Mouse (Mus musculus) heart, embryonic 11.5 days (tissue): ENCODE results near the gene Adcy4. TPM values are rescaled to one million over a fixed set of nuclear protein-coding genes. Genes with fewer than 3 reads are reported as not detected.

Source experiments
- ATAC-seq: fragments of 200-750 bp; cut with Nextera tagmentation; replicated peaks from 2 replicates; pipeline ENCODE4 v1.8.0; 2017; ENCODE audit warnings: moderate library complexity; ENCODE audit not compliant: insufficient number of reproducible peaks, low FRiP score, low TSS enrichment
- H3K27ac ChIP-seq: fragments of 300-500 bp; sonication (generic); 2 replicates; pipeline ENCODE4 v1.5.1; 2014; ENCODE audit warnings: mild to moderate bottlenecking, low read depth, low read length
- H3K27me3 ChIP-seq: fragments of 300-500 bp; sonication (generic); 2 replicates; pipeline ENCODE4 v1.6.1; 2014; ENCODE audit warnings: mild to moderate bottlenecking, low read length, mixed read lengths; ENCODE audit not compliant: control insufficient read depth, insufficient read depth
- H3K36me3 ChIP-seq: fragments of 300-500 bp; sonication (generic); 2 replicates; pipeline ENCODE4 v1.6.1; 2014; ENCODE audit warnings: mild to moderate bottlenecking, low read length, moderate library complexity, mixed read lengths; ENCODE audit not compliant: control insufficient read depth, insufficient read depth
- H3K4me1 ChIP-seq: fragments of 300-500 bp; sonication (generic); 2 replicates; pipeline ENCODE4 v1.6.1; 2014; ENCODE audit warnings: low read length; ENCODE audit not compliant: control insufficient read depth, insufficient read depth
- H3K4me2 ChIP-seq: fragments of 300-500 bp; sonication (generic); 2 replicates; pipeline ENCODE4 v1.6.1; 2014; ENCODE audit warnings: mild to moderate bottlenecking, moderate library complexity
- H3K4me3 ChIP-seq: fragments of 300-500 bp; sonication (generic); 2 replicates; pipeline ENCODE4 v1.5.1; 2014; ENCODE audit warnings: low read depth, low read length
- H3K9ac ChIP-seq: fragments of 300-500 bp; sonication (generic); 2 replicates; pipeline ENCODE4 v1.6.1; 2014; ENCODE audit warnings: mild to moderate bottlenecking, low read depth, low read length, moderate library complexity
- H3K9me3 ChIP-seq: fragments of 300-500 bp; sonication (generic); replicated peaks from 2 replicates; pipeline ENCODE4 v1.6.1; 2016; ENCODE audit warnings: low read length; ENCODE audit not compliant: control insufficient read depth
- WGBS: fragments of 180-500 bp; shearing (Covaris S2); extraction: QIAGEN DNeasy Blood & Tissue Kit; methylation state at CpG from one replicate; pipeline ENCODE4 v1.1.7; 2014; ENCODE audit not compliant: insufficient replicate concordance; 5-methylcytosine and 5-hydroxymethylcytosine counted together
- polyA plus RNA-seq: library from polyadenylated mRNA; unstranded; fragments of >200 nt; fragmentation: Nextera tagmentation; extraction: Ambion mirVana; gene quantifications from 2 replicates; pipeline ENCODE4 v1.2.1, GENCODE M21; 2014

The Adcy4 gene
- polyA plus RNA-seq, 1 experiment from 2014 or later: 13.2 TPM

GRCm38 (mm10) chr14:55824481-55825215 is 40.8 kb upstream of the Adcy4 start:
- ATAC-seq: no peak
- H3K9me3 ChIP-seq: no peaks in the 10 kb centered on the region
- H3K4me1 ChIP-seq: peaks cover 34% of the 10 kb centered on the region
- H3K9ac ChIP-seq: peak overlapping the region; percentile 82
- H3K36me3 ChIP-seq: no peaks in the 10 kb centered on the region; the same call in 1 of the 2 replicates
- H3K27ac ChIP-seq: peak overlapping the region; percentile 92
- peak overlapping the region; percentile 64 for H3K4me3 ChIP-seq
- H3K27me3 ChIP-seq: peaks cover 11% of the 10 kb centered on the region
- WGBS: under 1% methylated on average over 31 of the region's 32 CpGs
- H3K4me2 ChIP-seq: peak overlapping the region; percentile 94

- peak overlapping the region; percentile 94 for H3K4me2 ChIP-seq
- no peaks in the 10 kb centered on the region for H3K9me3 ChIP-seq
- peak overlapping the region; percentile 81 for H3K9ac ChIP-seq
- H3K27ac ChIP-seq: peak overlapping the region; percentile 92
- H3K27me3 ChIP-seq: peaks cover 11% of the 10 kb centered on the region
- no peaks in the 10 kb centered on the region; the same call in 1 of the 2 replicates for H3K36me3 ChIP-seq
- H3K4me3 ChIP-seq: peak overlapping the region; percentile 64
- 2% methylated on average over 10 of the region's 10 CpGs for WGBS
- H3K4me1 ChIP-seq: peaks cover 33% of the 10 kb centered on the region
- no peak for ATAC-seq
Observed at GRCm38 (mm10) chr14:55824001-55824480, 40.1 kb upstream of the Adcy4 start.

GRCm38 (mm10) chr14:55822991-55823762 is 39.3 kb upstream of the Adcy4 start, which contains the start of gene Nfatc4:
Gene Nfatc4 (plus strand): TSS chr14:55823144.
- H3K27ac ChIP-seq: peak within 1 kb of the TSS; percentile 92
- peak within 1 kb of the TSS; percentile 64 for H3K4me3 ChIP-seq
- ATAC-seq: peak; percentile 77
- H3K4me1 ChIP-seq: peaks cover 27% of the 10 kb centered on the region
- H3K27me3 ChIP-seq: peaks cover 11% of the 10 kb centered on the region
- under 1% methylated on average over 44 of the region's 46 CpGs for WGBS
- no peaks in the 10 kb centered on the region for H3K36me3 ChIP-seq
- H3K9ac ChIP-seq: peak within 1 kb of the TSS; percentile 81
- H3K9me3 ChIP-seq: no peaks in the 10 kb centered on the region
- peak within 1 kb of the TSS; percentile 94 for H3K4me2 ChIP-seq

- 6% methylated on average over 13 of the region's 13 CpGs for WGBS
- H3K9ac ChIP-seq: 0 out of 2 replicates have a peak overlapping the region, but pooled peaks have one; percentile 81
- H3K4me2 ChIP-seq: peak overlapping the region; percentile 94
- H3K9me3 ChIP-seq: no peaks in the 10 kb centered on the region
- H3K4me1 ChIP-seq: peaks cover 26% of the 10 kb centered on the region
- ATAC-seq: no peak
- H3K36me3 ChIP-seq: no peaks in the 10 kb centered on the region
- peak overlapping the region; percentile 92 for H3K27ac ChIP-seq
- H3K27me3 ChIP-seq: peaks cover 11% of the 10 kb centered on the region
- peak overlapping the region; percentile 64 for H3K4me3 ChIP-seq
Observed at GRCm38 (mm10) chr14:55822435-55822990, 38.6 kb upstream of the Adcy4 start.

- no peak overlapping the region for H3K4me3 ChIP-seq
- peaks cover 2% of the 10 kb centered on the region; the same call in 1 of the 2 replicates for H3K27me3 ChIP-seq
- H3K9ac ChIP-seq: no peak overlapping the region
- no peaks in the 10 kb centered on the region for H3K9me3 ChIP-seq
- ATAC-seq: no peak
- no peak overlapping the region for H3K4me2 ChIP-seq
- H3K4me1 ChIP-seq: peaks cover 12% of the 10 kb centered on the region
- H3K27ac ChIP-seq: no peak overlapping the region
- WGBS: 76% methylated on average over 9 of the region's 9 CpGs
- H3K36me3 ChIP-seq: no peaks in the 10 kb centered on the region
Observed at GRCm38 (mm10) chr14:55820576-55820975, 36.7 kb upstream of the Adcy4 start.

- H3K4me1 ChIP-seq: peaks cover 8% of the 10 kb centered on the region
- H3K4me2 ChIP-seq: no peak overlapping the region
- 70% methylated on average over 7 of the region's 7 CpGs for WGBS
- H3K9ac ChIP-seq: no peak overlapping the region
- H3K9me3 ChIP-seq: no peaks in the 10 kb centered on the region
- H3K4me3 ChIP-seq: no peak overlapping the region
- ATAC-seq: no peak
- H3K27me3 ChIP-seq: no peaks in the 10 kb centered on the region
- H3K27ac ChIP-seq: no peak overlapping the region
- no peaks in the 10 kb centered on the region for H3K36me3 ChIP-seq
Observed at GRCm38 (mm10) chr14:55819845-55820405, 36.0 kb upstream of the Adcy4 start.

GRCm38 (mm10) chr14:55815310-55815751 is 31.4 kb upstream of the Adcy4 start:
- peak; percentile 35; the same call in 1 of the 2 replicates for ATAC-seq
- peak overlapping the region; percentile 60 for H3K4me2 ChIP-seq
- no peaks in the 10 kb centered on the region for H3K36me3 ChIP-seq
- WGBS: 22% methylated on average over 17 of the region's 17 CpGs
- H3K9ac ChIP-seq: peak overlapping the region; percentile 59
- peak overlapping the region; percentile 49 for H3K4me3 ChIP-seq
- no peaks in the 10 kb centered on the region for H3K9me3 ChIP-seq
- H3K27me3 ChIP-seq: no peaks in the 10 kb centered on the region
- H3K27ac ChIP-seq: no peak overlapping the region
- no peaks in the 10 kb centered on the region for H3K4me1 ChIP-seq

- Histone ChIP-seq H3K36me3 (no peaks in the 10 kb centered on the region), H3K27ac (no peak overlapping the region), H3K9me3 (no peaks in the 10 kb centered on the region), H3K4me3 (peak overlapping the region; percentile 49), H3K27me3 (no peaks in the 10 kb centered on the region), H3K9ac (peak overlapping the region; percentile 59), H3K4me1 (no peaks in the 10 kb centered on the region), H3K4me2 (peak overlapping the region; percentile 60)
- WGBS: 14% methylated on average over 16 of the region's 16 CpGs
- ATAC-seq: no peak
Observed at GRCm38 (mm10) chr14:55814885-55815284, 31.0 kb upstream of the Adcy4 start.
